Mouse (Mus musculus) forebrain, embryonic 15.5 days (tissue): ENCODE data around the gene Pld3. TPM values are rescaled to one million over a fixed set of nuclear protein-coding genes. Genes with fewer than 3 reads are reported as not detected.

Source experiments
- ATAC-seq: fragments of 200-750 bp; cut with Nextera tagmentation; replicated peaks from 2 replicates; pipeline ENCODE4 v1.8.0; 2017; ENCODE audit warnings: mild to moderate bottlenecking, moderate TSS enrichment, moderate library complexity
- H3K27ac ChIP-seq: fragments of 300-500 bp; sonication (generic); replicated peaks from 2 replicates; pipeline ENCODE4 v1.5.1; 2015; ENCODE audit warnings: mild to moderate bottlenecking, inconsistent platforms
- H3K27me3 ChIP-seq: fragments of 300-500 bp; sonication (generic); 2 replicates; pipeline ENCODE4 v1.6.1; 2015; ENCODE audit warnings: inconsistent platforms
- H3K36me3 ChIP-seq: fragments of 300-500 bp; sonication (generic); 2 replicates; pipeline ENCODE4 v1.6.1; 2015; ENCODE audit warnings: mild to moderate bottlenecking, inconsistent platforms
- H3K4me1 ChIP-seq: fragments of 300-500 bp; sonication (generic); 2 replicates; pipeline ENCODE4 v1.6.1; 2015; ENCODE audit warnings: inconsistent platforms
- H3K4me2 ChIP-seq: fragments of 300-500 bp; sonication (generic); replicated peaks from 2 replicates; pipeline ENCODE4 v1.6.1; 2015; ENCODE audit warnings: mild to moderate bottlenecking, inconsistent platforms
- H3K4me3 ChIP-seq: fragments of 300-500 bp; sonication (generic); 2 replicates; pipeline ENCODE4 v1.5.1; 2015; ENCODE audit warnings: mild to moderate bottlenecking, inconsistent platforms
- H3K9ac ChIP-seq: fragments of 300-500 bp; sonication (generic); replicated peaks from 2 replicates; pipeline ENCODE4 v1.6.1; 2015; ENCODE audit warnings: mild to moderate bottlenecking, inconsistent platforms
- H3K9me3 ChIP-seq: fragments of 300-500 bp; sonication (generic); 2 replicates; pipeline ENCODE4 v1.6.1; 2016; ENCODE audit warnings: inconsistent platforms
- WGBS: fragments of 180-500 bp; shearing (Covaris S2); methylation state at CpG from one replicate; pipeline ENCODE4 v1.1.7; 2015; ENCODE audit warnings: mixed read lengths; 5-methylcytosine and 5-hydroxymethylcytosine counted together
- polyA plus RNA-seq: library from polyadenylated mRNA; unstranded; fragments of >200 nt; fragmentation: Nextera tagmentation; extraction: Ambion mirVana; gene quantifications from 2 replicates; pipeline ENCODE4 v1.2.1, GENCODE M21; 2015

The Pld3 gene
- 95.7 and 106 TPM in 2 replicates for polyA plus RNA-seq

DNA sequence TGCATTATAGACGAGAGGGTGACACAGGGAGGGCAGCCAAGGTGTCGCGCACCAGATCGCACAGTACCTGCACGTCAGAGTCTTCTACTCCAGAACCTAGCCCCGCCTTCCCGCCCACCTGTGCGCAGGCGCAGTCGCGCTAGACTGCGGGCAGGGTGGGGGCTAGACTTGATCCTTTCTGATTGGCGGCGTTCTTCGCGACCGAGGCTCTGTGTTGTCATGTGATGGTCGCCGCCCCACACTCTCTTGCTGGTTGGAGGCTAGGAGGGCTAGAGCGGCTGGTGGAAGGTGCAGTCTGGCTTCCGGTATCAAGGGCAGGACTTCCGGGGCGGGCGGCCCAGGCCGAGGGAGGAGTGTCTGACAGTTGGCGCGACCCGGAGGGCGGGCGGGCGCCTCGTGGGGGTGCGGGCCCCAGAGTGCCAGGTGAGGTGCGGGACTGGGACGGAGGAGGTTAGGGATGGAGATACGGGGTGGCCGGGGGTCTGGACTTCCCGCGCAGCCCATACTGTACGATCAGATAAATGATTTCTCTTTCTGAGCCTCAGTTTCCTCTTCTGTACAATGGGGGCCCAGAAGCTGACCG lies at the start of gene Pld3, which contains the start of gene 2310022A10Rik:
Gene Pld3, minus strand, starts transcription at position 288 of the 583 bp plus-strand sequence.
Gene 2310022A10Rik, plus strand, starts transcription at position 303 of the 583 bp plus-strand sequence.
- Histone ChIP-seq H3K36me3 (peaks cover 11% of the 10 kb centered on the region), H3K9me3 (no peaks in the 10 kb centered on the region), H3K4me1 (peaks cover 29% of the 10 kb centered on the region), H3K4me2 (peak within 1 kb of the TSS; percentile 77), H3K27ac (peak within 1 kb of the TSS; percentile 42), H3K9ac (peak within 1 kb of the TSS; percentile 65), H3K27me3 (no peaks in the 10 kb centered on the region), H3K4me3 (peak within 1 kb of the TSS; percentile 75)
- under 1% methylated on average over 41 of the region's 41 CpGs for WGBS
- ATAC-seq = peak; percentile 100

DNA sequence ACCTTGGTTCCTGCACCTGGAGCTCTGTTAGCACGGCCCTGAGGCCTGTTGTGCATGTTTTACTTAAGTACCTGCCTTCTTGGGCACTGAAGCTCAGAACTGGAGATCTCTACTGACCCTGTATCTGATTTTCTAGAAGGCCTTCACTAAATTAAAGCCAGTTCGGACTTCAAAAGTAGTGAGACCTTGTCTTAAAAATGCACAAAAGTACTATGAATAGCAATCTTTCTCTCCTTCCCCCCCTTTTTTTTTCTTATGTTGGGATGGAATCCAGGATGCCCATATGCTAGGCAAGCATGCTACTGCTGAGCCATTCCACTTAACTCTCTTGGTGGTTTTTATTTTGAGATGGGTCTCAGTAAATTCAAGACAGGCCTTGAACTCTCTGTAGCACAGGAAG lies 49.1 kb upstream of the Pld3 start:
- H3K27ac ChIP-seq = peak overlapping the region; percentile 85
- no peak overlapping the region for H3K4me3 ChIP-seq
- no peaks in the 10 kb centered on the region for H3K27me3 ChIP-seq
- no peak overlapping the region for H3K9ac ChIP-seq
- peaks cover 71% of the 10 kb centered on the region for H3K4me1 ChIP-seq
- 75% methylated on average over 2 of the region's 2 CpGs for WGBS
- H3K9me3 ChIP-seq = no peaks in the 10 kb centered on the region
- no peak overlapping the region for H3K4me2 ChIP-seq
- H3K36me3 ChIP-seq = no peaks in the 10 kb centered on the region
- ATAC-seq = no peak

DNA sequence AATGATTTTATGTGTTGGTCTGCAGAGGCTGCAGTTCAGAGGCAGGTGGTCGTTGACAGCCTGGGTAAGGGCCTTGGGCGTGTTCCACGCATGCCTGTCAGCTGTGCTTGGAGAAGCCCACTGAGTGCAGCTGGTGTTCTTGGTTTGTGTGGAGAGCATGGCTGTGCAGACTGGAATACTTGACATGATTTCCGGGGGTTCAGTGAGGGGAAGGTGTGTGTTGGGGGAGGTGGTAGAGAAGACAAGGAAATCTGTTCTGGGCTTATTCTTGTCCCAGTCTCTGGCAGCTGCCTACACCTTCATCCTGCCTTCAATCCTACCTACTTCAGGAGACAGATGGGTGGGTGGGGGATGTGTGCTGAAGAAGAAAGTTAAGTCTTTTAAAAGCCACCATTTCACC lies 48.6 kb upstream of the Pld3 start:
- H3K27ac ChIP-seq = peak overlapping the region; percentile 85
- H3K4me3 ChIP-seq = no peak overlapping the region
- H3K4me2 ChIP-seq = no peak overlapping the region
- H3K4me1 ChIP-seq = peaks cover 66% of the 10 kb centered on the region
- peak; percentile 76 for ATAC-seq
- no peaks in the 10 kb centered on the region for H3K27me3 ChIP-seq
- H3K9me3 ChIP-seq = no peaks in the 10 kb centered on the region
- 38% methylated on average over 4 of the region's 4 CpGs for WGBS
- no peak overlapping the region for H3K9ac ChIP-seq
- no peaks in the 10 kb centered on the region for H3K36me3 ChIP-seq

DNA sequence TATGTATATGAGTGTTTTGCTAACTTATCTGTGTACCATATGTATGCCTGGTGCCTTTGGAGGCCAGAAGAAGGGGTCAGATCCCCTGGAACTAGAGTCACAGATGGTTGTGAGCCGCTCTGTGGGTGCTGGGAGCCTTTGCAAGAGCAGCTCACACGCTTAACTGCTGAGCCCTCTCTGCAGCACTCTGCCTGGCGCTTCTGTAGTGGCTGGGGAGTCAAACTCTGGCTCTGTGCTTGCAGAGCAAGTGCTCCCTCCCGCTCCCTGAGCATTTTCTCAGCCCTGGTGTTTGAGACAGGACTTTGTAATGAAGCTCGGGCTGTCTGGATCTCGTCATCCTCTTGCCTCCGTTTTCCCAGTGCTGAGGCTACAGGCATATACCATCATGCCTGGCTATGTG lies 45.0 kb upstream of the Pld3 start:
- no peak for ATAC-seq
- 86% methylated on average over 7 of the region's 7 CpGs for WGBS
- H3K9me3 ChIP-seq = no peaks in the 10 kb centered on the region
- no peak overlapping the region for H3K27ac ChIP-seq
- H3K27me3 ChIP-seq = no peaks in the 10 kb centered on the region
- H3K4me1 ChIP-seq = peaks cover 43% of the 10 kb centered on the region
- no peak overlapping the region for H3K4me3 ChIP-seq
- no peak overlapping the region for H3K9ac ChIP-seq
- H3K4me2 ChIP-seq = no peak overlapping the region
- no peaks in the 10 kb centered on the region for H3K36me3 ChIP-seq

DNA sequence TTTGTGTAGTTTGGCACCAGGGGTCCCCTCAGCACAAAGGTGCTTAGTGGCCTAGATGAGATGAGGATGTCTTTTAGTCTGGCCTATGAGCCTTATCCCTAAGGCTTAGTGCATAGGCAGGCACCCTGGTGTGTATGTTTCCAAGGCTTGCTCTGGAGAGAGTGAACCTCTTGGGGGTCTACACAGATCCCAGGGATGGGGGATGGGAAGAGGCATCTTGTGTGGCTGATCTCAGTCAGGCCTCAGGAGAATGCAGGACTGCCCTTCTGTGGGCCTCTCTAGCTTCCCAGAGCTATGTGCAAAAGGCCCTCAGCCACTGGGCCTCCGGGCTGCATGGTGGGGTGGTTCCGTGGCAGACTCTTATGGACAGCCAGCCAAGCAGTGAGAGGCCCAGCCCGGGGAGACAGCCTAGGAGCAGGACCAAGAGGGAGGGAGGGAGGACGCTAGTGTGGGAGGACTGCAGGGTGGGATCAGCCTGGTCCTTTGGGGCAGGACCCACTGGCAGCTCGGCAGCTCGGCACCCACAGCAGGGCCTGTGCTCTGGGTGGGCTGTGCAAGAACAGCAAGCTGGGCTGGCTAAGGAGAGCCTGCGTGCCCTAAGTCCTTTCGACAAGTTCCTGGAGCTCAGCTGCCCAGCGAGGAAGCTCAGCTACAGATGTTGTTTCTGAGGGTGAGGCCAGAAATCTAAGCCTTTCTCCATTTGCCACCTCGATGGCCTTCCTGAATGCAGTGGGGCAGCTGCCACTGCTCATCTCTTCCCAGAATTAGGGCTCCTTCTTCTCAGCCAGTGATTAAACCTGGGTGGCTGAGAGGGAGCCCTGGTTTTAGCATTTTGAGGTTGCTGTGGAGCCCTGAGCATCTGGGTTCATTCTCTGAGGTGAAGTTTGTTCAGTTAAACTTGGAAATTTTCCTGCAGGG lies 43.8 kb upstream of the Pld3 start:
- no peak for ATAC-seq
- H3K4me2 ChIP-seq = no peak overlapping the region
- H3K9ac ChIP-seq = no peak overlapping the region
- no peaks in the 10 kb centered on the region for H3K9me3 ChIP-seq
- 0 out of 2 replicates have a peak overlapping the region, but pooled peaks have one; percentile 4 for H3K27ac ChIP-seq
- H3K4me3 ChIP-seq = no peak overlapping the region
- H3K4me1 ChIP-seq = peaks cover 39% of the 10 kb centered on the region
- 54% methylated on average over 10 of the region's 10 CpGs for WGBS
- H3K27me3 ChIP-seq = no peaks in the 10 kb centered on the region
- no peaks in the 10 kb centered on the region for H3K36me3 ChIP-seq

DNA sequence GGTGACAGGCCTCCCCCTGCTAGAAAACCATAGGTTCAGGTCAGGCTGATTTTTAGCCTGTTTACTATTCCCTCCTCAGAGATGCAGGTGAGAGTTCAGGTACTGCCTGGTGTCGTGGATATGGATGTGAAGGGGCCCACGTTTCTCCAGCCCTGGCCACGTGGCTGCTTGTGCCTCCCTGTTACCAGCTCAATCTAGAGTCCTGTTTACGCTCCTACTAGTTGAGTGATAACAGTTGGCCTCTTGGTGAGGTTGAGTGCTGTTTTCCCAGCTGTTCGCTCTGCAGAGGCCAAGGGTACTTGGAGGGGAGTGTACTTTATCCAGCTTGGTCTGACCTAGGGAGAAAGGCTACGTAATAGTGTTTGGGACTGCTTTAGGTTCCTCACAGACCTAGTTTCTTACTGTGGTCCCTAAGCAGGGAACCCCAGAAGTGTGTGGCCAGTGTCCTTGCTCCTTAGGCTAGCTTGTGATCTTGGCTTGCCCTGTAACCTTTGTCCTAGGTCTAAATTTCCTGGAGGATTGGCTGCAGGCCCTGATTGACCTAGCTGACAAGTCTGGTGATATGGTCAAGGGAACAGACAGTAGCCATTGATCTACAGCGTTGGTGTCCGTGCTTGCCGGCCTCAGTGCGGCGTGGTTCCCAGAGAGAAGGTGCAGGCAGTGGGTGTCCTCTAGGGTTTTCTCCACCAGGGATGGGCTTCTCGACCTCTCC lies 40.1 kb upstream of the Pld3 start:
- no peak for ATAC-seq
- H3K27ac ChIP-seq = peak overlapping the region; percentile 99

DNA sequence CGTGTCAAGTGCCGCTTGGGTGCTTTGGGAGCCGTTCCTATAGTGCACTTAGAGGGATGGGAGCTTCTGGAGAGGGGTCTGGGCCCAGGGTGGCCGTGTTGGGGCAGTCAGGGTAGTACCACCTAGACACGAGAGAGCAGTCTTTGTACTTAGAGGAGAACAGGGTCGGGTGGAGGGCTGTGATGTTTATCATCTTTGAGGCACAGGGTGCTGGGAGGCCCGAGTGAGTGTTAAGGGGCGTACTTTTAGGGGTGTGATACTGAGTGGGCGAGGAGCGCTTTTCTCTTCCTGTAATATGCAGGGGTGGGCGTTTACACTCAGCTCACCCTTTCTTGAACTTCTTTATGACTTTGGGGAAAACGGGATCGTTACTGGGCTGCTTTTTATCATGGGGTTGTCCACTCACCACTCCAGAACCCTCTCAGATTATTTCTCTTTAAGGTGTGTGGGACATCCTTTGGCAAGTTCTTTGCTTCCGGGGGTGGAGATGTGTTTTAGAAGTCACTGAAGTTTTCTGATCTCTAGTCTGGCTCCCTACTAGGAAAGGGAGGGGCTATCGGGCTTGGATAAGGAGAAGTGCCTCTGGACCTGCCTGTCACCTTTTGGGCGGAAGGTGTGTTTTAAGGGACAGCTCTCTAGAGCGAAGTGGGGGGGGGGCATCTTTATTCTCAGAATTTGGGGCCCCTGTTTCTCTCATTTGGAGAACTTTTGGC lies 39.4 kb upstream of the Pld3 start:
- no peak for ATAC-seq

More for the DNA sequence above, 40.1 kb upstream of the Pld3 start:
- H3K4me3 ChIP-seq = peak overlapping the region; percentile 72
- H3K4me2 ChIP-seq = peak overlapping the region; percentile 74
- no peaks in the 10 kb centered on the region for H3K9me3 ChIP-seq
- 73% methylated on average over 12 of the region's 12 CpGs for WGBS
- no peaks in the 10 kb centered on the region for H3K27me3 ChIP-seq
- peaks cover 20% of the 10 kb centered on the region for H3K4me1 ChIP-seq
- peak overlapping the region; percentile 91 for H3K9ac ChIP-seq
- H3K36me3 ChIP-seq = no peaks in the 10 kb centered on the region

DNA sequence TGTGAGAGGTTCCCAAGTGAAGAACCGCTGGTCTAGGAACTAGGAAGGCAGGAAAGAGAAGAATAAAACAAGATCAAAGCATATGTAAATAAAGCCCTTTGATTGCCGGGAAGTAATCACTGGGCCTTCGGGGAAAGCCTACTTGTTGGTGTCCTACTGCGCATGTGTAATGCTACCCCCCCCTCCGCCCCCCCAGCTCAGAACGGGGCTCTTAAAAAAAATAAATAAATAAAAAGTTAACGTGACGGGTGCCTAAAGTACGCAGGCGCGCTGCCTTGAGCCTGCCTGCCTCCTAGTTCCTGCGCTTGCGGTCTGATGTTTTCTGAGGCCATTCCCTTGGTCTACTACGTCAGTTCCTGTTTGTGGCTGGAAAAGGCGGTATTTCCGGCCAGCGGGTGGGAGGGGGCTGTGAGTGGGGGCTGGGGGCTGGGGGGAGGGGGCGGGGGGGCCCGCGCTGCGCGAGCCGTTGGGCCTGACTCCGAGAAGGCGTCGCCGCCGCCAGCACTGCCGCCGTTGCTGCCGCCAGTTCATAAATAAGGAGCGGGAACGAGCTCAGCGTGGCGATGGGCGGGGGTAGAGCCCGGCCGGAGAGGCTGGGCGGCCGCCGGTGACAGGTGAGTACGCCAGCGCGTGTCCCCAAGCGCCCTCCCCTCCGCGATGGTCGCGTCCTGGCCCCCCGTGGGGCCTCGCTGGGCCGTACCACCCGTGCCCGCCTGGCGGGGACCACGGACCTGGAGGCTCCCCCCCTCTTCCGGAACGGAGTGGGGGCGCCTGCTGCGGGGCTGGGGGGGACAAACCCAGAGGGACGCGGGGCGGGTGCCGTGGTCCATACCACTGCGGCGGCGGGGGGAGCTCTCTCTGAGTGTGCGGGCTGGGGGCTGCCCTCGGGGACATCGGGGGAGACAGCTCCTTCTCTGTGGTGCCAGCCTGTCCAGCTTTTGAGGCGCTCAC lies 38.5 kb upstream of the Pld3 start, which contains the start of gene Akt2:
Gene Akt2, plus strand, starts transcription at position 287 of the 951 bp plus-strand sequence.
- Histone ChIP-seq H3K27me3 (no peaks in the 10 kb centered on the region), H3K4me2 (peak within 1 kb of the TSS; percentile 74), H3K9ac (peak within 1 kb of the TSS; percentile 91), H3K9me3 (no peaks in the 10 kb centered on the region), H3K27ac (peak within 1 kb of the TSS; percentile 99), H3K4me1 (peaks cover 16% of the 10 kb centered on the region), H3K36me3 (no peaks in the 10 kb centered on the region), H3K4me3 (peak within 1 kb of the TSS; percentile 72)
- under 1% methylated on average over 62 of the region's 71 CpGs for WGBS
- peak; percentile 96 for ATAC-seq

More for the DNA sequence above, 39.4 kb upstream of the Pld3 start:
- H3K4me1 ChIP-seq = peaks cover 16% of the 10 kb centered on the region
- H3K27me3 ChIP-seq = no peaks in the 10 kb centered on the region
- H3K9me3 ChIP-seq = no peaks in the 10 kb centered on the region
- H3K36me3 ChIP-seq = no peaks in the 10 kb centered on the region
- H3K4me3 ChIP-seq = peak overlapping the region; percentile 72
- H3K4me2 ChIP-seq = peak overlapping the region; percentile 74
- peak overlapping the region; percentile 91 for H3K9ac ChIP-seq
- peak overlapping the region; percentile 99 for H3K27ac ChIP-seq
- 2% methylated on average over 17 of the region's 17 CpGs for WGBS

DNA sequence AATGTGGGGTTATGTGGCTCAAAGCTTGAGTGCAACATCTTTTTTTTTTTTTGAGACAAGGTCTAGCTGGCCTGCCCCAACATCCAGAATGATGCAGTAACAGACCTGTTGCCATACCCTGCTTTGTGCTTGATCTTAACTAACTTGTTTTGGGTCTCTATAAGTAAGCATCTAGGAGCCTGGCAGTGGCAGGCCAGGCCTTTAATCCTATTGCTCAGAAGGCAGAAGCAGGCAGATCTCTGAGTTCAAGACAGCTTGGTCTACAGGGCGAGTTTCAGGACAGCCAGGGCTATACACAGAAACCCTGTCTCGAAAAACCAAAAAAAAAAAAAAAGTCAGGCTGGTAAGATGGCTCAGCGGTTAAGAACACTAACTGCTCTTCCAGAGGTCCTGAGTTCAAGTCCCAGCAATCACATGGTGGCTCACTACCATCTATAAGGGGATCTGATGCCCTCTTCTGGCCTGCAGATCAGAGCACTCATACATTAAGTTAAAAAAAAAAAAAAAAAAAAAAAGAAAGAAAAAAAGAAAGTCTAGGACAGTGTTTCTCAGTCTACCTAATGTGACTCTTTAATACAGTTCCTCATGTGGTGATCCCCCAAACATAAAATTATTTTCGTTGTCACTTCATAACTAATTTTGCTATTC lies 37.7 kb upstream of the Pld3 start:
- Histone ChIP-seq H3K27ac (peak overlapping the region; percentile 99), H3K27me3 (no peaks in the 10 kb centered on the region), H3K36me3 (no peaks in the 10 kb centered on the region), H3K9me3 (no peaks in the 10 kb centered on the region), H3K4me1 (peaks cover 14% of the 10 kb centered on the region), H3K9ac (peak overlapping the region; percentile 43; the same call in 1 of the 2 replicates), H3K4me2 (peak overlapping the region; percentile 74), H3K4me3 (peak overlapping the region; percentile 72)
- peak; percentile 1; the same call in 1 of the 2 replicates for ATAC-seq
- 55% methylated on average over 4 of the region's 4 CpGs for WGBS

DNA sequence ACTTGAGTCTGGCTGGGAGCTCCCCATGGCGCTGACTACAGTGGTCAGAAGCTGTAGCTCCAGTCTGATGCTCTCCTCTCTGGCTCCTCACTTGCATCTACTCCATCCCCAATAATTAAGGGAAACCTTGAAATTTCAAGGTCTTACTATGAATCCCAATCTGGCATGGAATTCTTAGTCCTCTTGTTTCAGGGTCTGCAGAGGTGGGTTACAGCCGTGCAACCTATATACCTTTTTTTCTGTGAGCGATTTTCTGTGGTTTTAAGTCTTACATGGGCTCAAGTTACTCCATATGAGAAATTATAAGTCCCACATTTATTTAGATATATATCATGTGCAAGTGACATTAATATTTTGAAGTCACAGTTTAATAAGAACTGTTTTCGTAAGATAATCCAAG lies 37.1 kb upstream of the Pld3 start:
- no peaks in the 10 kb centered on the region for H3K9me3 ChIP-seq
- H3K27me3 ChIP-seq = no peaks in the 10 kb centered on the region
- 0 out of 2 replicates have a peak, but pooled peaks cover 2% of the 10 kb centered on the region for H3K36me3 ChIP-seq
- H3K4me3 ChIP-seq = no peak overlapping the region
- no peak overlapping the region for H3K4me2 ChIP-seq
- no peak for ATAC-seq
- WGBS = 93% methylated on average over 4 of the region's 4 CpGs
- H3K9ac ChIP-seq = no peak overlapping the region
- peaks cover 14% of the 10 kb centered on the region for H3K4me1 ChIP-seq
- H3K27ac ChIP-seq = no peak overlapping the region
